Mouse (Mus musculus): ENCODE data around the gene Ulk4.

DNA sequence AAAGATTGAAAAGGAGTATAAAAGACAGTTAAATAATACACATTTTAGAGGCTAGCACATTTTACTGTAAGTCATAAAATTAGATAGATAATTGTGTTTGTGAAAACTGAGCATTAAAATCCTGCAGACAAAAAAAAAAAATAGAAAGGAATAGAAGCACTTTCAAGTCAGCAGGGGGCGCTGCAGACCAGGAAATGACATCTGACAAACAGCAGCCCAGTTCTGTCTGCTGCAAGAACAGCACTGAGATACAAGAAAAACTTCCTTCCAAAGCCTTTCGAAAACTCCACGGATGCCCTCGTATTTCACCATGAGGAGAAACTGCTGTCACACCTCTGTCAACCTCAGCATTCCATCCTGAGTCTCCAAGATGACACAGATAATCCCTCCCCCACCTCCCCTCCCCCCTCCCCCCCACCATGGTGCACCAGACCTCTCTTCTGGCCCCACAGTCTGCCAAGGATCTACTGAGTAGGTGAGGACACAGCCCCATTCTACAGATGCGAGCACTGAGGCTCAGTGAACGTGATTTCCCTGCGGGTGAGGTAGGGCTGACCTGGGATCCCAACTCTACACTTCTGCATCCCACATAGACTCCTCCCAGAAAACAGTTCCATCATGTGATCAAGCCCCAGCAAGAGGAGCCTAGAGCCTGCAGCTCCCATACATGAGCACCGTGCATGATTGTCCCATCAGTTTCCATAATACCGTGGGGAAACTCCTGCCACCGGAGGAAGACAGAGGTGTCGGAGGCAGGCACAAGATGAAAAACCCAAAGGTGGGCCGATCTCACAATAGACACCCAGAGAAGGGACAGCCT is 28.8 kb downstream of the Ulk4 start:
- TF ChIP-seq EP300 (IDR thresholded peaks at IDR 0.05; ENCODE audit: insufficient read depth, low read depth, low read length), result 0 out of 2 replicates have a peak, but pooled peaks have one; percentile 62
- TF ChIP-seq CTCF (IDR thresholded peaks at IDR 0.05), result peak; percentile 86
- no peak for TF ChIP-seq POLR2A (IDR thresholded peaks at IDR 0.05; ENCODE audit: insufficient read depth, low read depth, low read length)
